In genomic region chr8:107118803-107119233, GRCm38 (mm10) we compare ENCODE assay signal across 10 mouse cellular contexts. TPM values are rescaled to one million over a fixed set of nuclear protein-coding genes. Genes with fewer than 3 reads are reported as not detected.
A peak's percentile ranks its signal among the peaks of the same experiment; 100 is the strongest.
DNase-seq lines count a peak whose midpoint lies in the region; ATAC-seq lines count a peak whose summit lies in the region.
"Had no signal": no experiment of that assay in that cellular context is flagged by ENCODE, and none has a peak within 500 bp of the region (broad histone marks: within the 10 kb centered on the region; RNA-seq: fewer than 3 reads in every experiment).

No protein-coding gene starts in this region.

- no peak overlapping the region for H3K9ac ChIP-seq in stomach, embryonic 14.5 days (replicated peaks; ENCODE audit: low read depth, low read length)
- H3K9ac ChIP-seq: midbrain, embryonic 12.5 days had no signal

- H3K27me3 ChIP-seq in embryonic facial prominence, embryonic 10.5 days (replicated peaks; ENCODE audit: low read depth, poor library complexity, severe bottlenecking), result no peaks in the 10 kb centered on the region
- H3K27me3 ChIP-seq in stomach, embryonic 14.5 days (ENCODE audit: control insufficient read depth, insufficient read depth, low read length), result no peaks in the 10 kb centered on the region
- H3K27me3 ChIP-seq: midbrain, embryonic 12.5 days had no signal

- ATAC-seq in stomach, embryonic 14.5 days (ENCODE audit: insufficient number of reproducible peaks, insufficient read depth, low FRiP score, low read depth), result no peak

- no peaks in the 10 kb centered on the region for H3K9me3 ChIP-seq in embryonic facial prominence, embryonic 10.5 days
- no peaks in the 10 kb centered on the region for H3K9me3 ChIP-seq in stomach, embryonic 14.5 days (ENCODE audit: control insufficient read depth, low read depth, low read length)
- H3K9me3 ChIP-seq: midbrain, embryonic 12.5 days had no signal

- no peak overlapping the region for H3K4me3 ChIP-seq in embryonic facial prominence, embryonic 10.5 days
- no peak overlapping the region for H3K4me3 ChIP-seq in stomach, embryonic 14.5 days (ENCODE audit: low read depth, low read length)
- H3K4me3 ChIP-seq: midbrain, embryonic 12.5 days had no signal

- peaks cover 38% of the 10 kb centered on the region for H3K4me1 ChIP-seq in embryonic facial prominence, embryonic 10.5 days
- H3K4me1 ChIP-seq in stomach, embryonic 14.5 days (ENCODE audit: control insufficient read depth, insufficient read depth, low read length), result 0 out of 2 replicates have a peak, but pooled peaks cover 8% of the 10 kb centered on the region

- WGBS in embryonic facial prominence, embryonic 10.5 days, result 54% methylated on average over 7 of the region's 7 CpGs
- 47% methylated on average over 7 of the region's 7 CpGs for WGBS in stomach, embryonic 14.5 days

- peak overlapping the region; percentile 20; the same call in 1 of the 2 replicates for H3K27ac ChIP-seq in embryonic facial prominence, embryonic 10.5 days (replicated peaks)
- H3K27ac ChIP-seq in stomach, embryonic 14.5 days (ENCODE audit: low read length), result peak overlapping the region; percentile 64; the same call in 1 of the 2 replicates
- H3K27ac ChIP-seq: midbrain, embryonic 12.5 days had no signal

- H3K36me3 ChIP-seq in embryonic facial prominence, embryonic 10.5 days (replicated peaks), result no peaks in the 10 kb centered on the region
- no peaks in the 10 kb centered on the region for H3K36me3 ChIP-seq in stomach, embryonic 14.5 days (ENCODE audit: control insufficient read depth, insufficient read depth, low read length)
- H3K36me3 ChIP-seq: midbrain, embryonic 12.5 days had no signal

- H3K4me2 ChIP-seq in stomach, embryonic 14.5 days (replicated peaks; ENCODE audit: low read depth, low read length), result no peak overlapping the region
- H3K4me2 ChIP-seq: midbrain, embryonic 12.5 days had no signal

- peak; percentile 25 for DNase-seq in cerebellum, adult 9-11 months
- no peak for DNase-seq in cerebellum, adult 9-10 months
- DNase-seq in embryonic facial prominence, embryonic 10.5 days (ENCODE audit: low spot score), result no peak
- DNase-seq in kidney, adult 9 months, result peak; percentile 94
- no peak for DNase-seq in urinary bladder, postnatal 4 days (ENCODE audit: low spot score in 2 of 2)
- DNase-seq in right cerebral cortex, postnatal 14 days, result no peak
- DNase-seq in ovary, postnatal 14 days (ENCODE audit: low spot score), result no peak
- DNase-seq: spleen, adult 18-20 months had no signal

RNA-seq across cellular contexts. Expression of gene Terf2, which starts 22.5 kb away (rescaled TPM):
- polyA plus RNA-seq in embryonic facial prominence, embryonic 10.5 days (2016; fragmentation: Nextera tagmentation; extraction: Ambion mirVana), result 18.5 and 20.5 TPM in 2 replicates
- polyA plus RNA-seq in stomach, embryonic 14.5 days (2014; fragmentation: Nextera tagmentation; extraction: Ambion mirVana), result 15.8 and 17.6 TPM in 2 replicates

RNA-seq across cellular contexts. Expression of gene Cyb5b, which starts 31.6 kb away (rescaled TPM):
- polyA plus RNA-seq in embryonic facial prominence, embryonic 10.5 days (2016; fragmentation: Nextera tagmentation; extraction: Ambion mirVana), result 138 and 149 TPM in 2 replicates
- polyA plus RNA-seq in stomach, embryonic 14.5 days (2014; fragmentation: Nextera tagmentation; extraction: Ambion mirVana), result 89.6 and 105 TPM in 2 replicates

RNA-seq across cellular contexts. Expression of gene Tmed6, which starts 53.4 kb away (rescaled TPM):
- polyA plus RNA-seq in embryonic facial prominence, embryonic 10.5 days (2016; fragmentation: Nextera tagmentation; extraction: Ambion mirVana), result not detected in 2 replicates
- polyA plus RNA-seq in stomach, embryonic 14.5 days (2014; fragmentation: Nextera tagmentation; extraction: Ambion mirVana), result 12.6 and 22.5 TPM in 2 replicates
- polyA plus RNA-seq: midbrain, embryonic 12.5 days had no signal

Comparison
In these comparisons a context has a peak if more than half of its experiments do, and no peak if none do; other contexts are left out.
1. DNase-seq: peak in cerebellum, adult 9-11 months (single experiment) and kidney, adult 9 months (single experiment); none in cerebellum, adult 9-10 months (single experiment), embryonic facial prominence, embryonic 10.5 days (single experiment), urinary bladder, postnatal 4 days (0 of 2), right cerebral cortex, postnatal 14 days (single experiment) and ovary, postnatal 14 days (single experiment).
2. RNA of gene Tmed6, which starts 53.4 kb away (polyA plus RNA-seq): 12.6 to 22.5 TPM in stomach, embryonic 14.5 days; not detected in embryonic facial prominence, embryonic 10.5 days; every median in the first group is over 10 times any median in the second.